Mouse (Mus musculus) olfactory bulb, adult 2 months (tissue): ENCODE measurements around the gene Wee2. TPM values are rescaled to one million over a fixed set of nuclear protein-coding genes. Genes with fewer than 3 reads are reported as not detected.

Experiments used
- H3K27ac ChIP-seq: fragments of 200-500 bp; 2 replicates; pipeline ENCODE4 v1.5.1; 2012; ENCODE audit warnings: low read depth, low read length; ENCODE audit not compliant: insufficient read depth
- H3K4me1 ChIP-seq: fragments of 200-500 bp; 2 replicates; pipeline ENCODE4 v1.6.1; 2012; ENCODE audit warnings: low read length; ENCODE audit not compliant: control insufficient read depth, insufficient read depth
- H3K4me3 ChIP-seq: fragments of 200-500 bp; 2 replicates; pipeline ENCODE4 v1.5.1; 2012; ENCODE audit warnings: mild to moderate bottlenecking, low read depth, low read length, moderate library complexity; ENCODE audit not compliant: insufficient read depth
- CTCF ChIP-seq: fragments of 200-500 bp; IDR thresholded peaks from 2 replicates; pipeline ENCODE4 v1.5.1; 2012; ENCODE audit warnings: low read depth, mild to moderate bottlenecking, low read length, moderate library complexity; ENCODE audit not compliant: insufficient read depth
- POLR2A ChIP-seq: fragments of 200-500 bp; IDR thresholded peaks from 2 replicates; pipeline ENCODE4 v1.6.1; 2012; ENCODE audit warnings: mild to moderate bottlenecking, low read depth, low read length, moderate library complexity; ENCODE audit not compliant: insufficient read depth
- WGBS: fragments of 180-500 bp; shearing (Covaris S2); methylation state at CpG from one replicate; pipeline ENCODE4 v1.1.7; 2018; 5-methylcytosine and 5-hydroxymethylcytosine counted together
- polyA plus RNA-seq: library from polyadenylated mRNA; stranded (reverse); fragments of >200 nt; gene quantifications from 2 replicates; pipeline ENCODE4 v1.2.4, GENCODE M21; 2012; ENCODE audit warnings: low replicate concordance; ENCODE audit not compliant: missing spikeins, insufficient read depth, insufficient read length

Gene Wee2
- polyA plus RNA-seq, 1 experiment = not detected

- H3K4me3 ChIP-seq = no peak within 1 kb of the TSS
- TF ChIP-seq CTCF = no peak
- TF ChIP-seq POLR2A = no peak
- no peak within 1 kb of the TSS for H3K27ac ChIP-seq
- H3K4me1 ChIP-seq = no peaks in the 10 kb centered on the region
Measured at GRCm38 (mm10) chr6:40490933-40491332, 52.0 kb downstream of the Wee2 start, which contains the start of gene Tas2r137. Gene Tas2r137 (plus strand): TSS chr6:40491233.

GRCm38 (mm10) chr6:40493229-40493628 lies 54.3 kb downstream of the Wee2 start, which contains the start of gene Tas2r108:
Gene Tas2r108 (plus strand): TSS chr6:40493529.
- TF ChIP-seq POLR2A (no peak), CTCF (no peak)
- Histone ChIP-seq H3K4me1 (no peaks in the 10 kb centered on the region), H3K27ac (no peak within 1 kb of the TSS), H3K4me3 (no peak within 1 kb of the TSS)
- 63% methylated on average over 3 of the region's 3 CpGs for WGBS

Other genes starting within 250 kb of the Wee2 start
- 304 TPM in 1 of 2 replicates, not detected in the other for gene Agk, start 113.9 kb upstream of the Wee2 start, polyA plus RNA-seq
- 44.9 and 190 TPM in 2 replicates for gene E330009J07Rik, start 3.0 kb upstream of the Wee2 start, polyA plus RNA-seq
- not detected in 2 replicates for gene Ssbp1, start 32.3 kb downstream of the Wee2 start, polyA plus RNA-seq
- gene Tas2r137, start 52.1 kb downstream of the Wee2 start, polyA plus RNA-seq = not detected in 2 replicates
- not detected in 2 replicates for gene Tas2r108, start 54.4 kb downstream of the Wee2 start, polyA plus RNA-seq
- gene Prss37, start 80.4 kb downstream of the Wee2 start, polyA plus RNA-seq = not detected in 2 replicates
- gene Olfr461, start 116.0 kb downstream of the Wee2 start, polyA plus RNA-seq = not detected in 2 replicates
- gene Olfr460, start 130.4 kb downstream of the Wee2 start, polyA plus RNA-seq = not detected in 2 replicates
- not detected in 2 replicates for gene Clec5a, start 146.7 kb downstream of the Wee2 start, polyA plus RNA-seq
- gene Tas2r138, start 174.2 kb downstream of the Wee2 start, polyA plus RNA-seq = not detected in 2 replicates
- gene Mgam, start 189.7 kb downstream of the Wee2 start, polyA plus RNA-seq = not detected in 2 replicates